Mouse (Mus musculus) ES-Bruce4 (cell line): ENCODE measurements around the gene Susd4. TPM values are rescaled to one million over a fixed set of nuclear protein-coding genes. Genes with fewer than 3 reads are reported as not detected.

Experiments used
- H3K27ac ChIP-seq: 2 replicates; pipeline ENCODE4 v1.5.1; 2012; ENCODE audit warnings: low read length, inconsistent platforms; ENCODE audit not compliant: insufficient read depth
- H3K27me3 ChIP-seq: 2 replicates; pipeline ENCODE4 v1.6.1; 2012; ENCODE audit warnings: mild to moderate bottlenecking, low read length, inconsistent platforms; ENCODE audit not compliant: control insufficient read depth, poor library complexity, insufficient read depth, severe bottlenecking
- H3K36me3 ChIP-seq: 2 replicates; pipeline ENCODE4 v1.6.1; 2012; ENCODE audit warnings: inconsistent platforms, mild to moderate bottlenecking, low read length, moderate library complexity; ENCODE audit not compliant: control insufficient read depth, poor library complexity, insufficient read depth, severe bottlenecking
- H3K4me1 ChIP-seq: one replicate; pipeline ENCODE4 v1.8.1; 2011; ENCODE audit warnings: low read length; ENCODE audit not compliant: control insufficient read depth, insufficient read depth
- H3K4me3 ChIP-seq: 2 replicates; pipeline ENCODE4 v1.5.1; 2011; ENCODE audit warnings: low read depth, mild to moderate bottlenecking, low read length
- H3K9ac ChIP-seq: 2 replicates; pipeline ENCODE4 v1.6.1; 2012; ENCODE audit warnings: low read depth, mild to moderate bottlenecking, inconsistent platforms; ENCODE audit not compliant: poor library complexity, severe bottlenecking
- H3K9me3 ChIP-seq: replicated peaks from 2 replicates; pipeline ENCODE4 v1.6.1; 2012; ENCODE audit warnings: mild to moderate bottlenecking, low read length, inconsistent platforms; ENCODE audit not compliant: control insufficient read depth, poor library complexity, insufficient read depth, severe bottlenecking
- CTCF ChIP-seq: IDR thresholded peaks from one replicate; pipeline ENCODE4 v1.8.1; 2011; ENCODE audit warnings: low read depth, low read length
- EP300 ChIP-seq: IDR thresholded peaks from 2 replicates; pipeline ENCODE4 v1.6.1; 2011; ENCODE audit warnings: low read depth, low read length; ENCODE audit not compliant: insufficient read depth
- POLR2A ChIP-seq: IDR thresholded peaks from one replicate; pipeline ENCODE4 v1.8.1; 2011; ENCODE audit warnings: low read length; ENCODE audit not compliant: insufficient read depth
- polyA plus RNA-seq: library from polyadenylated mRNA; stranded (reverse); fragments of >200 nt; gene quantifications from 2 replicates; pipeline ENCODE4 v1.2.4, GENCODE M21; 2011; ENCODE audit warnings: low read depth; ENCODE audit not compliant: missing spikeins, insufficient read depth, insufficient read length

Gene Susd4
- polyA plus RNA-seq, 1 experiment: 24.6 TPM

- H3K9me3 ChIP-seq: peaks cover 6% of the 10 kb centered on the region; the same call in 1 of the 2 replicates
- no peaks in the 10 kb centered on the region for H3K27me3 ChIP-seq
- H3K36me3 ChIP-seq: no peaks in the 10 kb centered on the region
- H3K4me1 ChIP-seq: no peaks in the 10 kb centered on the region
- H3K9ac ChIP-seq: no peak overlapping the region
- H3K4me3 ChIP-seq: no peak overlapping the region
- H3K27ac ChIP-seq: no peak overlapping the region
- TF ChIP-seq EP300: no peak
- no peak for TF ChIP-seq POLR2A
- TF ChIP-seq CTCF: no peak
Observed at GRCm38 (mm10) chr1:182813991-182814390, 50.3 kb downstream of the Susd4 start.

GRCm38 (mm10) chr1:182814566-182814965, 50.9 kb downstream of the Susd4 start:
- Histone ChIP-seq H3K27ac (no peak overlapping the region), H3K4me1 (no peaks in the 10 kb centered on the region), H3K4me3 (no peak overlapping the region), H3K27me3 (no peaks in the 10 kb centered on the region), H3K9ac (no peak overlapping the region), H3K36me3 (no peaks in the 10 kb centered on the region), H3K9me3 (peaks cover 6% of the 10 kb centered on the region; the same call in 1 of the 2 replicates)
- TF ChIP-seq POLR2A (no peak), EP300 (no peak), CTCF (no peak)

- H3K4me1 ChIP-seq: no peaks in the 10 kb centered on the region
- TF ChIP-seq CTCF (no peak), EP300 (no peak), POLR2A (no peak)
- no peaks in the 10 kb centered on the region for H3K36me3 ChIP-seq
- H3K4me3 ChIP-seq: no peak overlapping the region
- no peak overlapping the region for H3K9ac ChIP-seq
- 0 out of 2 replicates have a peak, but pooled peaks cover 3% of the 10 kb centered on the region for H3K9me3 ChIP-seq
- no peak overlapping the region for H3K27ac ChIP-seq
- no peaks in the 10 kb centered on the region for H3K27me3 ChIP-seq
Observed at GRCm38 (mm10) chr1:182817106-182817505, 53.4 kb downstream of the Susd4 start.

GRCm38 (mm10) chr1:182817624-182818023, 54.0 kb downstream of the Susd4 start:
- Histone ChIP-seq H3K27ac (no peak overlapping the region), H3K36me3 (no peaks in the 10 kb centered on the region), H3K27me3 (no peaks in the 10 kb centered on the region), H3K4me3 (no peak overlapping the region), H3K9ac (no peak overlapping the region), H3K4me1 (no peaks in the 10 kb centered on the region), H3K9me3 (no peaks in the 10 kb centered on the region)
- TF ChIP-seq EP300 (no peak), CTCF (no peak), POLR2A (no peak)

GRCm38 (mm10) chr1:182818931-182819330, 55.3 kb downstream of the Susd4 start:
- Histone ChIP-seq H3K9me3 (no peaks in the 10 kb centered on the region), H3K27ac (no peak overlapping the region)

GRCm38 (mm10) chr1:182822729-182823128, 59.1 kb downstream of the Susd4 start:
- Histone ChIP-seq H3K27me3 (no peaks in the 10 kb centered on the region), H3K4me3 (no peak overlapping the region), H3K4me1 (no peaks in the 10 kb centered on the region), H3K27ac (no peak overlapping the region), H3K36me3 (no peaks in the 10 kb centered on the region), H3K9me3 (no peaks in the 10 kb centered on the region), H3K9ac (no peak overlapping the region)
- TF ChIP-seq EP300 (no peak), POLR2A (no peak), CTCF (no peak)

More at GRCm38 (mm10) chr1:182818931-182819330, 55.3 kb downstream of the Susd4 start:
- Histone ChIP-seq H3K4me3 (no peak overlapping the region), H3K4me1 (no peaks in the 10 kb centered on the region), H3K27me3 (no peaks in the 10 kb centered on the region), H3K36me3 (no peaks in the 10 kb centered on the region), H3K9ac (no peak overlapping the region)
- TF ChIP-seq POLR2A: no peak
